Mouse (Mus musculus) NIH3T3 (cell line): ENCODE measurements at regions not wholly inside any gene's neighbourhood (a gene's known extent, or its start where the extent isn't known, plus 50 kb on each side); places are given as distances from the start of the nearest gene placed in this dataset.

Experiments
- DNase-seq: peaks from one replicate; pipeline ENCODE4 v3.0.0-alpha.2; 2012; ENCODE audit warnings: low read depth

DNA sequence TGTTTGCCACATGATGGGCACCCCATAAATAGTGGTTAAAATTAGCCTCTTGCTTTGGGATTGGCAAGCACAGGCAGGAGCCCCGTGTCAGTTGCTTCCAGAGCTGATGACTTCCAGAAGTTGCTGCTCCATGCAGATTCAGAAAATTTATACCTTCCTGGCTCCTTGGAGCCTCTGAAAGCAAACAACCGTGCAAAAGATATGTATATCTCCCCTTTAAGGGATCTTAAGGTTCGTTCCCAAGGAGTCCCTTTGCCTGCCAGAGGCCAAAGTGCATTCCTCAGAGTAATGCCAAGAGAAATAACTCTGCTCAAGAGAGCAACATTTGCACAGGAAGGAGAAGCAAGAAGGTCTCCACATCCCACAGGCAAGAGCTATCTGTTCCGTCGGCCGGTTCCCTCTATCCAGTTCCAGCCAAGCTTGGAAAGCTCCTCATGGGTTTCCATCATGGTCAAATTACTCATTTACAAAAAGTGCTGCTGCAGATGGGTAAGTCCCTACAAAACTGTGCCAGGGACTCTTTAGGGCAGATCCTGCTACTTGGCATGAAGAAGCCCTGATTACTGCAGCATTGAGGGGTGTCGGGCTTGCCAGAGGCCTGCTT, 608.4 kb upstream of the Cdh5 start:
- peak; percentile 47 for DNase-seq

DNA sequence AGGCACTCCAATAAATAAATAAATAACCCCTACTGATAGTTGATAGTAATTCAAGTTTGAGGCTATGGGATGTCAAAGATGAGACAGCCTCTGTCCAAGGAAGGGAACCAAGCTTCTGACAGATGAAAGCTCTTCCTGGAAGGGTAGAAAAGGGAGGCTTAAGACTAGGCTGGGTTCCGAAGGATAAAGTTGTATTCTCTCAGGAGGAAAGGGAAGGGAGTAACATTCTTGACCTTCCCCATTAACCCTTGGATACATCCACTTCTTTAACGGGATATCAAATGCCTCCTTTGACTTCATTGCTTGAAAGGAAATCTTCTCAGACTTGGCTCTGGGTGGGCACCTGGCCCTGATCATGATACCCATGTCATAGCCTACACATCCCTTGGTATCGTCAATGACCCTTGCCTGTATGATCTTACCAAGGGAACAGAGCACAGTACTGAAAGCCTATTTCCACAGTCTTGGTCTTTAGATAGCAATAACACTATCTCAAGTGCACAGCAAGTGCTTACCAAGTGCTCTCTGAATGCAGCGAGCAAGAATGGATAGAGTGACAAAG, 607.4 kb upstream of the Cdh5 start:
- no peak for DNase-seq

DNA sequence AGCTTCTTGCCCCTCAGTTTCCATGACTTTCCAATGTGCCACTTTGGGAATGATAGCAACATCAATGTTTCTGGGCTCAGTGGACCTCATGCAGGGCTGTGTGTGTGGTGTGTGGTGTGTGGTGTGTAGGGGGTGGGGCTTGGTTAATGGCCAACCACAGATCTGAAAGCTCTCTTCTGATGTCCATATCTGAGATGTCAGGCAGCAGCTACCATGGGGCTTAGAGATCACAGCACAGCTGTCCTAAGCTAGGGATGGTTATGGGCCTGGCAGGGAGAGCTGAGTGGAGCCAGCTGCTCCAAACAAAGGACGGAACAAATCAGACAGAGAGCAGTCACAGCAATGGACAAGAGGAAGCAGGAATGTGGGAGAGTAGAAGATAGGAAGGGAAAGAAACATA, 606.8 kb upstream of the Cdh5 start:
- DNase-seq = no peak

DNA sequence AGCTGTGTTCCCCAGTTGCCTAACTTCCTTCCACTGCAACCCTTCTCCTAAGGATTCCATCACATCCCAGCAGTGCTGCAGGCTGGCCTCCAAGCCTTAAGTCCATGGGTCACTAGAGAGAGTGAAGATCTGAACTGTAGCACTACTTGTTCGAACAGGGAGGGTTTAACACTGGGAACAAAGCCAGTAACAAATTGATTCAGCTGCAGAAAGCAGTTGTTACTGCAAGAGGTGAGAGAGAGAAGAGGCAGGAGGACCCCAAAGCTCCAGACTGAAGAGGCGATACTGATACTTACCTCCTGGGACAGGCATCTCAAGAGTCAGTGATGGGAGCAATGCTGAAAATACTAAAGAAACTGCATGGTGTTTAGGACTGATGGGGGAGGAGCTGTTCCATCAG, 600.1 kb upstream of the Cdh5 start:
- peak; percentile 12 for DNase-seq

DNA sequence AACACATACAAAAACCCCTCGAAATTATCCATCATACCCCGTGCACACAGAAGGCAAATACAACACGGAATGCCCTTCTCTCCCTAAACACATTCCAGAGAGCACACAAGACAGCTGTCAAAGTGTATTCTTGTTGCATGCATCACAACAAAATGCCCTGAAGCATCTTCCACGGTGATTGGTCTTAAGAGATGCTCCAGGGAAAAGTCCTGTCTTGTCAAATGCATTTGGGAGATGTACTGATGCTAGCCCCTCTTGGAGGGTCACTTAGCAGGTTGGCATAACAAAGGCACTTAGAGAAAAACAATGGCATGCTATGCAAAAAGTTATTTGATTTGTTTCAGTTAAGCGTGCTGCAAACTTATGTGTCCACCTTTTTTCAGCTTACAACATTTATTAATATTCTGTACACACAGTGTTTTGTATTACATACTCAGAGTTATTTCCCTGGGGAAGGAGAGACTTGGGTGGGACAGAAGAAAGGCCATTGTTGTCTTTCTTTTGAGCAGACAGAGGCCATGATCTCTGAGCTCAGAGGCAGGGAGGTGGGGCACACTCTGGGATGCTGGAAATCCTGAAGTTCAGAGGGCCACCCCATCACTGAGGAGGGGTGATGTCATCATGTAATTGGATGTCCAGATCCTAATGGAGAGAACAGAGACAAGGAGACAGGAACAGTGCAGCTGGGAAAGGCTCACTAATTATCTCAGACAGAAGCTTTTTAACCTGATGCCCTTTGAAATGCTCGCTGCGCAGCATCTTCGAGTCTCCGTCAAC, 598.2 kb upstream of the Cdh5 start:
- no peak for DNase-seq

DNA sequence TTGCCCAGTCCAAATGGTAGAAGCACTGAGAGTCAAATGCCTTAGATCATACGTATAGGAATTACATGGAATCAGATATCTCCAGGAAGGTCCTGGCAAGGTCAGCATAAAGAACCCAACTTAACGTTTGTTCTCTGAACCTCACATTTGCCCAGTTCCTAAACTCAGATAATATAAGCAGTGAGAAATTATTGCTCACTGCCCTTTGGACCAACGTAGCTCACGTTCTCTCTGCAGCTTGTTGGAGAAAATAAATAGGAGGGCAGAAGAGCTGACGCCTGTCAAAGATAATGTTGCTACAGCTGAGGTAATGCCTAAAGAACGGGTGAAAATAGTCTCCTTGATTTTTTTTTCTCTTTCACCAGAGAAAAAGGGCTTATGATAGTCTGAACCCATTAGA, 595.1 kb upstream of the Cdh5 start:
- no peak for DNase-seq

DNA sequence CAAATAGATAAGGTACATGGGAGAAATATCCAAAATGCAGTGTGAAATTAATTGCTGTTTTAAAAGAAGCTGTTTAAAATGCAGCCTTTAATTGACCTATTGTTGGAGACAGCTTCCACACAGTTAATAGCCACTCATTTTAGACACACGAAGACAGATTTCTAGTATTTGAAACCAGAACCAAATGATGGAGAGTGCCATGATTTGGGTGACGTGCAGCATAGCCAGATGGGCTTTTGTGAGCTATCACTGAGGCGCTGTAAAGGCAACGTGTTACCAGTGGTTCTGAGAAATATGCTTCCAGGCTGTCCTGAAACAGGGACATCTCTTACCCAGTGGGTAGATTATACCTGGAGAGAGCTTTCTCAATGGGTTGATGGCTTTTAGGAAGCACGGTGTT, 594.4 kb upstream of the Cdh5 start:
- DNase-seq = no peak

DNA sequence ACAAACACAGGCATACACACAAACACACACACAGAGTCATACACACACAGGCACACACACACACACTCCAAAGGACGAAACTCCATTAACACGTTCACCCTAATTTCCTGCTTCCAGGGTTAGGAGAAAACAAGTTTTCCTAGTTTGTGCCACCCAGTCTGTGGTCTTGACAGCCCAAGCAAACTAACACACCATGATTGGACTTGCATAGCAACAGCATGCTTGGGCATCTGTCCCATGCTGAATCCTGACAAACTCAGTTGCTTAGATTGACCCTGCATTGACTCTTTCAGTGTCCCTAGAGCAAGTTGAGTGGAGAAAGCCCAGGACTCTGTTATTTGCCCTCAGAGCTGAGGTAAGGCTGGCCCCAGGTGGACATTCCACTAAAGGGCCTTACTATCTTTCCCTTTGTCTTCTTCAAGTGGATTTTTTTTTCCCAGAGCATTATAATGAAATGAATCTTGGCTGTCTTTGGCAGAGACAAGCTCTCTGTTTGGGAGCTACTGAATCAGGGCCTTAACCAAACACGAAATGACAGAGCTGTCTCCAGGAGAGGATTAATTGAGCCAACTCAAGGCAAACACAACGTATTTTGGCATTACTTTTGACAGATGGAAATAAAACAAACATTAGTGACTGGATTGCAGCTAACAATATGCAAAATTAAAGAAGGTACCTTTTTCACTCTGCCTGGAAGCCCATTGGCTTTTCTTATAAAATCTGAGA, 581.1 kb upstream of the Cdh5 start:
- DNase-seq = no peak

DNA sequence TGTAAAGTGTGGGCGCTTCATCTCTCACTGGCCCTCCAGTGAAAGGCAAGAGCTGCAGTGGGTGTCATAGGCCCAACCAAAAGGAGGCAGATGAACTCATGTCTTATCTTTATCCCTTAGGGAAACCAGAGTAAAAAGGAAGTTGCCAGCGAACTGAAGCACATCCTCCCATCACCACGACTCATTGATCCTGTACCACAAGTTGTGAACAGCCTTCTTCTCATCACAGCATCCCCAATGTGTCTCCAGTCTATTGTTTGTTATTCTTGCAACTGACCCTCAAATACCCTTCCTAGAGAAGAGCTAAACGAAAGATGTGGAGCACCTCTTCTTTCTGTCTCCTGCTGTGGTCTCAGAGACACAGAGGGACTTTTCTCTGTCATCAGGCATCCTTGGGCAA, 570.5 kb upstream of the Cdh5 start:
- DNase-seq = no peak

DNA sequence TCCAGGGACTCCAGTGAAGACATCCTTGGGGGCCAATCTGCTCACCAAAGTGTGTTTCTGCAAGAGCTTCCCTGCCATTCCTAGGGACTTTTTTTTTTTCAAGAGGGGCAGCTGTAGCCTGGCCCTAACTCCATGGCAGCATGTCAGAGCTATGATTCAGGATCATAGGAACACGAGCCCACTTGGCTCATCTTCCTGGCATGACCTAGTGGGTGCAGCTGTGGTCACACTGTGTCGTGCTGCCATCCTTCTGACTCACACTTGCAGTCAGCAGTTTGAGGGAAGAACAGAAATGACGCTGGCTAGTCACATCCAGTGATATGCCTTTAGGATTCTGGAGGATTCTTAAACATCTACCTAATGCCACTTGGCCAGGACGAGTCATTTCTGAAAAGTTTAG, 566.5 kb upstream of the Cdh5 start:
- peak; percentile 69 for DNase-seq

DNA sequence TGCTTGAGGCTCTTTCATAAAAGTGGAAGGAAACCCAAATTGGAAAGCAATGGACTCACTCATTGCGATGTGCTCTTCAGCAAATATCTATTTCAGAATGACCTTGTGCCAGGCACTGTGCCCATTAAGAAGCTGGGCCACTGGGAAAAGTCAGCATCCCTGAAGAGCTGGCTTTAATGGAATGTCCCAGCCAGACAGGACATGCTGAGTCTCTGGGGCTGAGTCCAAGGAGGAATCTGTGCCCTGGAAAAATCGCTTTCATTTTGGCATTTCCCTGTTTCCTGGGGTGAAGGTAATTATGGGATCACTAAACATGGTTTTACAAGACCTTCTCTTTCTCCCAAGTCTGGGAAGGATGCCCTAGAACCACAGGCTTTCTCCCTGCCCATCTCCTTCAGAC, 564.6 kb upstream of the Cdh5 start:
- no peak for DNase-seq

DNA sequence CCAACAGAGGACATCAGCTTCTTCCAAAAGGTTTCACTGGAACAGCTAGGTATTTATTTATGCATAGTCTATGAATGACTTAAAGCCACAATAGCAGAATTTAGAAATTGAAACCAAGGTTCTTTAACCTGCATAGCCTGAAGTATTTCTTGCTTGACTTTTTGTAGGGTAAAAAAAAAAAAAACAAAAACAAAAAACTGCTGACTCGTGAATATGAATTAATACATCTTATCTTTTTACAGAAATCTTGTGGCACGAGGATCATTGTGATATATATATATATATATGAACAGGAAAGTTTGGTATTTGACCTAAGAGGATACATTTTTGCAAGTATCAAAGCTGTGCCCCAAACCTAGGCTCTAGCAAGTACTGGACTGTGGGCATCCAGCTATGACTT, 559.5 kb upstream of the Cdh5 start:
- DNase-seq = no peak

DNA sequence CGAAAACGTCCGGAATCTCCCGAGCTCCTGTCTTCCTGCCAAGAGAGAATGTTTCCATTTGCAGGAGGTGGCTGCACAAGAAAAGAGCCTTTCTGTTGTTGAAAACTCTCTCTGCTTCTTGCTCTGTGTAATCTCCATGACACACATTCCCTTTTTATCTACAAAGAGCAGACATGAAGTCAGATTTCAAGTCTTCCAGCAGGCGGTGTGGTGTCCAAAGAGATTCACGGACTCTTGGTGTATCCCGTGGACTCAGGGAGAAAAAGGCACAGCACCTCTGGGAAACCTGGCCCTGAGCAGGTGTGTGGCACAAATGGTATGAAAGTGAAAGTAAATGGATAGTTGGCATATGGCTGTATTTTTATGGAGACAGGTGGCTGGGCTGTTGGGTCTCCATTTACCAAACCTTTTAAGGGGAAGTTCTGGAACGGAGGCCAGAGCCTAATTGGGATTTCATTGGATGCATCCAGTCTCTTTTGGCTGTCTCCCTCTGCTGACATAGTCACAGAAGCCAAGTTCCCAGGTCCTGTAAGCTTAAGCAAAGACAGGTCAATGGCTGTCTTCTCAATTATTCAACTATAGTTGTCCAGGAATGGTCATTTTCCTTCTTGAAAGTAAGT, 549.4 kb upstream of the Cdh5 start:
- peak; percentile 24 for DNase-seq

DNA sequence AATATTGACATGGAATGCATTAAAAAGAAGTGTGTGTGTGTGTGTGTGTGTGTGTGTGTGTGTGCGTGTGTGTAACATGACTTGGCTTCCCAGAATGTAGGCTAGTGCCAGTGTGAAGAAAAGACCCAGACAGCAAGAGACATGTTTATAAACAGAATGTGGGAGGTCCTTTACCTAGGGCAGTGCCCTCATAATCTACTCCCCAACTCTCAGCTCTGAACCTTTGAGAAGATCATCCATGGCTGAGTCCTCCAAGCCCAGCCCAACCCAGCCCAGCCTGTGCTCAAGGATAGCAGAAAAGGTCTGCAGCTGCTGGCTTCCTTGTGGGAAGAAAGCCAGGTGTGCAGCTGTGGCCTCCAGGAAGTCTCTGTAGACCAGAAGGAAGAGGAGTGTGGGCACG, 539.8 kb upstream of the Cdh5 start:
- no peak for DNase-seq

DNA sequence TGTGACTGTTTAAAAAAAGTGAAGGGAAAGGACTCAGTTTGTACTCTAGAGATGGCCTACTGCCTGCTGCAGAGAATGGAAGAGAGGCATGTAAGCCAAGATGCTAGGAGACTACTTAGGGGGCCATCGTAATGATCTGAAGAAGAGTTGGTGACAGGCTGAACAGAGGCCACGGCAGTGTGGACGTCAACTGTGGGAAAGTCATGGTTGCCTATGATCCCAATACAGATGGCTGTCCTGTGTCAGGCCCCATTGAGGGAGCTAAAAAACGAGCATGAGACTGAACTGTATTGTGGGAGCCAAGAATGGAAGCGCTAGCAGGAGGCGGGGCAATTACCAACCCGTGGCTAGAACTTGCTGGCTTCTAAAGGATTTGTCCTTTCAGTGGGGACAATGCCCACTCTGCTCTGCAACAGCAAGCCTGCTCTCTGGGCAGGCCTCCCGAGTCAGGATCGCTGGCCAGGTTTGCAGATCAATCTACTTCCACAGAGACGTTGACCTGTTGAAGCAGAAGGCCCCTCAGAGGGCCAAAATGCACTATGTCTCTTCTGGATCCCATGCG, 530.5 kb upstream of the Cdh5 start:
- DNase-seq = no peak

DNA sequence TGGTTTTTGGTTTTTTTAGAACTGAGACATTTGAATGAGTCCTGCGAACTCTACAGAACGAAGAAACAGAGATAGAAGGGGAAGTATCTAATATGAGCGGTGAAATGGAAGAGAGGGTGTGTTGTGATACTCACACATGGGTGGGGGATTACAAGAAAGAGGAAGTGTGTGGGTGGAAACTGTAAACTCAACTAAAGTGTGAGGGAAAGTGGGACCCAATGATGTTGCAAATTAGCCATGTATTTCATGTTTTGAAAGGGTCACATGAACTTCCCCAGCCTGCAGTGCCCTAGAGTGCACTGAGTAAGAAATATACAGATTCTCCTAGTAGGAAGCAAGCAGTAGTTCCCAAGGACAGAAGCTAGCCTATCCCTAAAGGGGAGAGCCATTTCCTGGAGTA, 524.3 kb upstream of the Cdh5 start:
- DNase-seq = no peak

DNA sequence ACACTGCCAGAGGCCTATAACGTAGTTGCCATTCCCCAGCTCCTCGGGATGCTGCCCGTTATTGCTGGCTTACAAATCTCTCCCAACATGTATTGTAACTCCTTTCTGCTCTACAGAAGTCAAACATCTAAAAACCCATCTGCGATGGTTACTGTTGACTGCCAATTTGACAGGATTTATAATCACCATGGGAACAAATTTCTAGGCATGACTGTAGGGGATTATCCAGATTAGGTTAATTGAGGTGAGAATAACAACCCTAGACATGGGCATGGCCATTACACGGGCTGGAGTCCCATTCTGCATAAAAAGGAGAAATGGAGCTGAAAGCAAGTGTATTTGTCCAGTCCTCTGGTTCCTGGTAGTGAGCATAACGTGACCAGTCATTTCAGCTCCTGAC, 523.4 kb upstream of the Cdh5 start:
- no peak for DNase-seq

DNA sequence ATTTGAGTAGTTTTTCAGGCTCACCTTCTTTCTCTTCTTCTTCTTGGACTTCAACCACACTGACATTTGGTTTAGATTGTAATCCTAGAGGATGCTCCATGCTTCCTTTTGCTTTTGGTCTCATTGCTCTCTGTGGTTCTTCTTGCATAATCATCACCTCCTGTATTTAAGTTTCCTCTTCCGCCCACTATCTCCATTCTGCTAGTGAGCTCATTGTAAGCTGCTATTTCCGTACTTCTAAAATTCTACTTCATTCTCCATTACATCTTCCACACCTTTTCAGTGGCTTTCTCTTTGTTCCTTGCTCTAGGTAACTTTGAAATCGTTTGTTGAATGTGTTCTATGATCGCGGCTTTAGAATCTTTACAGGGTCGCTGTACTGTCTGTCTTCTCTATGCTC, 493.1 kb upstream of the Cdh5 start:
- no peak for DNase-seq

DNA sequence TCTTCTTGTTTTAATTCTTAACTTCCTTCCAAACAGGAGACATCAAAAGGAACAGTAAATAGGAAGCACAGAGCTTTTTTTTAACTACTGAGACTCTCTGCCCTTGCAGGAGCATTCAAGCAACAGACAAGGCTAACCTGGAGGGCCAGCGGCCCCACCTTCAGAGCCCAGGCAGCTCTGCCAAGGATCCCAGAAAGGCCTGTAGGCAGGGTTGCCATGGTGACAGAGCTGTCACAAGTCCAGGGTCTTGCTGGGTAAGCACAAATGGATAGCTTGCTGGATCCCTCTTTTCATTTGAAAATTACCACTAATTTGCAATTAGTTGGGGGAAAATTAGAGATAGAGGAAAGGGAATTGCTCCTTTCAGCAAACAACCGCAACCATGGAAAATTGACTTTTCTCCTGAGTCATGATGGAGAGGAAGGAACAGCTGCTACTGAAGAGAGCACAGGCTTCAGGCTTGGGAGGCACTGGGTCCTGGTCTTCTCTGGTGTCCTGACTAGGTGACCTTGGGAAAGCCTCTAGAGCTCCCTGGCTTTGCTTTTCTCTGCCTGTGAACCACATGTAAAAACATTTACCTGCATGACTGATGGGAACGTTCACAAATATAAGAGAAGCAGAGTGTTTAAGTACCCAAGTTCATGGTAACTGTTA, 477.5 kb upstream of the Cdh5 start:
- no peak for DNase-seq

DNA sequence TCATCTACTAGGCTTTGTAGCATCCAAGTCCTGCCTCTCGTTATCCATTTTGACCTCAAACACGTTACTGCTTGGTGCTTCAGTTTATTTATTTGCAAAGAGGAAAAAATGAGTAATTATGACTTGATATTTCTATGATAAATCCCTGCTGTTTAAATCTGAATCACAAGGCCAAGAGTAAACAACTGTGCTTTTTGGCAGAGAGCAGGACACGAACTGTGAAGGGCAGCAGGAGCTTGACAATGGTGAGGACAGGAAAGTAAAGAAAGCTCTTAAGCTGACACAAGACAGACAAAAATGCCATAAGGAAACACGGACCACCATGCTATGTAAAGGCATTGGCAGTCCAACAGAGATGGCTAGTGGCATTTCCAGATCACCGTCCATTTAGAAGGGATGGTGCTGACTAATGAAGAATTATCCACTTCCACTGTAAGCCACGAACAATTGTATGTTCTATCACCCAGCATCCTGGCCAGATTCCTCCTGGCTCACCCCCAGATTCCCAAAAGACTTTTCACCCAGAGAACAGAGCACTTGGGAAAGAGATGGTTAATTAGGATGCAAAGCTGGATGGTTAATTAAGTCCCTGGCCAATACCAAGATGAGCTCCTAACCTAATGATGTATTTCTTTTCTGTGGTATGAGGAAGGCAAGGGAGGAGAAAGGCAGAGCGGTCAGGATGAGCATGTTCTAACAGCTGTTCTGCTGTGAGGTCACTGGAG, 476.1 kb upstream of the Cdh5 start:
- no peak for DNase-seq

DNA sequence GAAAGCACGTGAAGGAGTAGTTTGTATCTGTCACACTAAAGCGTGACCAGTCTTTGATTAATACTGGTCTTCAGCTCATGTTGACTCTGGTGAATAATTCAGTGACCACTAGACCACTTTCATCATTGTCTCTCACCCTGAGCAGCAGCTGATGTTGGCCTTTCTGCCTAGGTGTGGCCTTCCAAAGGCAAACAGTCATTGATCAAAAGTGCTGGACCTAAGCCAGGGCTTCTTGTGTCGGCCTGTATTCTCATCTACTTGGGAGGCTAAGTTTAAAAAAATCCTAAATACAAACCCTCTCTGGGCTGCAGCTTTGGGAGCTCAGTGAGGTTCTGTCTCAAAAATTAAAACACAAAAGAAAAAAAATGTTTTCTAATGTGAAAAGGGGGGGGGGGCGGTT, 475.0 kb upstream of the Cdh5 start:
- DNase-seq = peak; percentile 10
